Mouse (Mus musculus) olfactory bulb, adult 2 months (tissue): ENCODE measurements around the gene Ptbp3.

Experiments used
- CTCF ChIP-seq: fragments of 200-500 bp; IDR thresholded peaks from 2 replicates; pipeline ENCODE4 v1.5.1; 2012; ENCODE audit warnings: low read depth, mild to moderate bottlenecking, low read length, moderate library complexity; ENCODE audit not compliant: insufficient read depth
- POLR2A ChIP-seq: fragments of 200-500 bp; IDR thresholded peaks from 2 replicates; pipeline ENCODE4 v1.6.1; 2012; ENCODE audit warnings: mild to moderate bottlenecking, low read depth, low read length, moderate library complexity; ENCODE audit not compliant: insufficient read depth

DNA sequence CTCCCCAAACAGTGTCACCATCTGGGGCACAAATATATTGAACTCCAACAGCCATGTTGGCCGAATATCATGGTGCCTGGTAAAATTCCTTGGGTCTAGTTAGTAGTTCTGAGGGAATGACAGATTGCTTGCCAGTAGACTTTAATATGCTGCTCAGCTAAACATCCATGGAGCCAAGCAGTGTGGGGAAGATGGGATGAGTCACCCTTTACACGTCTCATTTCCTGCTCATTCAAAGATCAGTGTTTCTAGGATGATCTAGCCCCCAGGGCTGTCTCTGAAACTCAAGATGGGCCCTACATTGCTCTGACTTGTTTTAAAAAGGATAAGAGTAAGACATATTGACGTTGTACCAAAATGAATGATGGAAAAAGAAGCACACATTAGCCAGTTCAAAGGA is 95.1 kb downstream of the Ptbp3 start:
- TF ChIP-seq CTCF (no peak), POLR2A (no peak)
